Mouse (Mus musculus): ENCODE measurements at regions not wholly inside any gene's neighbourhood (a gene's known extent, or its start where the extent isn't known, plus 50 kb on each side); places are given as distances from the start of the nearest gene placed in this dataset.

- TF ChIP-seq CTCF (IDR thresholded peaks at IDR 0.05) (no peak), EP300 (IDR thresholded peaks at IDR 0.05) (no peak)
These were observed 165.7 kb upstream of the Nfe2l3 start for GRCm38 (mm10) chr6:51266721-51267120.

Measured in lung, postnatal 0 days (tissue).